ENCODE assay signal across 9 mouse cellular contexts in genomic region chr10:51590139-51590574, GRCm38 (mm10). TPM values are rescaled to one million over a fixed set of nuclear protein-coding genes. Genes with fewer than 3 reads are reported as not detected.
DNase-seq lines count a peak whose midpoint lies in the region; ATAC-seq and TF ChIP-seq lines count a peak whose summit lies in the region.
"Had no signal": no experiment of that assay in that cellular context is flagged by ENCODE, and none has a peak within 500 bp of the region (broad histone marks: within the 10 kb centered on the region; RNA-seq: fewer than 3 reads in every experiment).

Gene Fam162b, minus strand, starts transcription at chr10:51590517.

- peak within 1 kb of the TSS; percentile 77 for H3K4me2 ChIP-seq in heart, embryonic 12.5 days
- H3K4me2 ChIP-seq in embryonic facial prominence, embryonic 11.5 days (ENCODE audit: low read depth, low read length): peak within 1 kb of the TSS; percentile 74
- peak within 1 kb of the TSS; percentile 63 for H3K4me2 ChIP-seq in intestine, embryonic 16.5 days (ENCODE audit: low read depth, low read length)
- H3K4me2 ChIP-seq in midbrain, postnatal 0 days (ENCODE audit: low read depth, low read length, poor library complexity, severe bottlenecking): peak within 1 kb of the TSS; percentile 57

- H3K9ac ChIP-seq in heart, embryonic 12.5 days: peak within 1 kb of the TSS; percentile 67
- H3K9ac ChIP-seq in embryonic facial prominence, embryonic 11.5 days (replicated peaks; ENCODE audit: low read length): no peak within 1 kb of the TSS
- H3K9ac ChIP-seq in intestine, embryonic 16.5 days (ENCODE audit: low read depth, low read length): 0 out of 2 replicates have a peak within 1 kb of the TSS, but pooled peaks have one; percentile 21
- peak within 1 kb of the TSS; percentile 36; the same call in 1 of the 2 replicates for H3K9ac ChIP-seq in midbrain, postnatal 0 days (replicated peaks; ENCODE audit: low read length, poor library complexity, severe bottlenecking)

- TF ChIP-seq CTCF in midbrain, postnatal 0 days (IDR thresholded peaks at IDR 0.05): no peak

- no peak within 1 kb of the TSS for H3K27ac ChIP-seq in heart, embryonic 12.5 days (ENCODE audit: poor library complexity, severe bottlenecking)
- H3K27ac ChIP-seq in embryonic facial prominence, embryonic 11.5 days (replicated peaks; ENCODE audit: low read depth, low read length): no peak within 1 kb of the TSS
- H3K27ac ChIP-seq in intestine, embryonic 16.5 days (ENCODE audit: low read length): no peak within 1 kb of the TSS
- H3K27ac ChIP-seq in midbrain, postnatal 0 days (ENCODE audit: low read depth, low read length): no peak within 1 kb of the TSS

- no peak for ATAC-seq in heart, embryonic 12.5 days (ENCODE audit: insufficient number of reproducible peaks, low FRiP score)
- peak; percentile 85 for ATAC-seq in embryonic facial prominence, embryonic 11.5 days (replicated peaks; ENCODE audit: insufficient number of reproducible peaks, low FRiP score, low TSS enrichment, low read depth)
- ATAC-seq in intestine, embryonic 16.5 days: peak; percentile 80
- 0 out of 2 replicates have a peak, but pooled peaks have one; percentile 52 for ATAC-seq in midbrain, postnatal 0 days (ENCODE audit: low FRiP score)

- no peaks in the 10 kb centered on the region for H3K36me3 ChIP-seq in heart, embryonic 12.5 days
- no peaks in the 10 kb centered on the region for H3K36me3 ChIP-seq in embryonic facial prominence, embryonic 11.5 days (replicated peaks; ENCODE audit: control insufficient read depth, insufficient read depth, low read depth, low read length)
- H3K36me3 ChIP-seq in intestine, embryonic 16.5 days (ENCODE audit: control insufficient read depth, insufficient read depth, low read length): no peaks in the 10 kb centered on the region
- H3K36me3 ChIP-seq in midbrain, postnatal 0 days (ENCODE audit: insufficient read depth, low read length): no peaks in the 10 kb centered on the region

- no peaks in the 10 kb centered on the region for H3K9me3 ChIP-seq in heart, embryonic 12.5 days (replicated peaks)
- no peaks in the 10 kb centered on the region for H3K9me3 ChIP-seq in embryonic facial prominence, embryonic 11.5 days (replicated peaks; ENCODE audit: control insufficient read depth, low read length)
- no peaks in the 10 kb centered on the region for H3K9me3 ChIP-seq in intestine, embryonic 16.5 days (ENCODE audit: control insufficient read depth, low read length)
- H3K9me3 ChIP-seq in midbrain, postnatal 0 days (ENCODE audit: low read length): no peaks in the 10 kb centered on the region

- 3% methylated on average over 19 of the region's 19 CpGs for WGBS in heart, embryonic 12.5 days
- 1% methylated on average over 19 of the region's 19 CpGs for WGBS in embryonic facial prominence, embryonic 11.5 days
- WGBS in intestine, embryonic 16.5 days: 3% methylated on average over 19 of the region's 19 CpGs
- 4% methylated on average over 19 of the region's 19 CpGs for WGBS in midbrain, postnatal 0 days

- no peak for DNase-seq in heart, adult 9 months (ENCODE audit: low spot score in 2 of 2)
- DNase-seq in embryonic facial prominence, embryonic 11.5 days (ENCODE audit: low spot score): peak; percentile 36
- no peak for DNase-seq in midbrain, postnatal 0 days (ENCODE audit: low spot score)
- no peak for DNase-seq in cerebellum, adult 11 months
- DNase-seq in left cerebral cortex, adult 9 months (ENCODE audit: low spot score in 2 of 2): no peak
- no peak for DNase-seq in frontal cortex, postnatal 10 days (ENCODE audit: low spot score in 2 of 2)

- H3K4me3 ChIP-seq in heart, embryonic 12.5 days: peak within 1 kb of the TSS; percentile 47
- H3K4me3 ChIP-seq in embryonic facial prominence, embryonic 11.5 days (ENCODE audit: low read depth, low read length): peak within 1 kb of the TSS; percentile 21
- H3K4me3 ChIP-seq in intestine, embryonic 16.5 days (ENCODE audit: low read length): peak within 1 kb of the TSS; percentile 41
- peak within 1 kb of the TSS; percentile 31 for H3K4me3 ChIP-seq in midbrain, postnatal 0 days (ENCODE audit: low read depth, low read length)

- H3K4me1 ChIP-seq in heart, embryonic 12.5 days (replicated peaks): 0 out of 2 replicates have a peak, but pooled peaks cover 4% of the 10 kb centered on the region
- H3K4me1 ChIP-seq in embryonic facial prominence, embryonic 11.5 days (ENCODE audit: control insufficient read depth, insufficient read depth, low read length): no peaks in the 10 kb centered on the region
- peaks cover 5% of the 10 kb centered on the region; the same call in 1 of the 2 replicates for H3K4me1 ChIP-seq in intestine, embryonic 16.5 days (ENCODE audit: control insufficient read depth, insufficient read depth, low read length)
- peaks cover 5% of the 10 kb centered on the region; the same call in 1 of the 2 replicates for H3K4me1 ChIP-seq in midbrain, postnatal 0 days (ENCODE audit: insufficient read depth, low read length)

- H3K27me3 ChIP-seq in heart, embryonic 12.5 days (replicated peaks): peaks cover 6% of the 10 kb centered on the region
- no peaks in the 10 kb centered on the region for H3K27me3 ChIP-seq in embryonic facial prominence, embryonic 11.5 days (ENCODE audit: control insufficient read depth, insufficient read depth, low read length)
- no peaks in the 10 kb centered on the region for H3K27me3 ChIP-seq in intestine, embryonic 16.5 days (replicated peaks; ENCODE audit: control insufficient read depth, insufficient read depth, low read length)
- H3K27me3 ChIP-seq in midbrain, postnatal 0 days (ENCODE audit: insufficient read depth, low read length): peaks cover 4% of the 10 kb centered on the region; the same call in 1 of the 2 replicates

RNA-seq across cellular contexts. Expression of gene Fam162b, which starts in this region (rescaled TPM):
- 0.42 TPM in 1 of 2 replicates, not detected in the other for polyA plus RNA-seq in heart, embryonic 12.5 days (2016; fragmentation: Nextera tagmentation; extraction: Ambion mirVana)
- 3.0 and 3.3 TPM in 2 replicates for polyA plus RNA-seq in embryonic facial prominence, embryonic 11.5 days (2014; fragmentation: Nextera tagmentation; extraction: Ambion mirVana)
- polyA plus RNA-seq in intestine, embryonic 16.5 days (2015; fragmentation: Nextera tagmentation; extraction: Ambion mirVana): 7.7 and 10.5 TPM in 2 replicates
- not detected in 2 replicates for total RNA-seq in midbrain, postnatal 0 days (2014; rRNA removed)
- 0.93 and 1.8 TPM in 2 replicates for polyA plus RNA-seq in midbrain, postnatal 0 days (2015; fragmentation: Nextera tagmentation; extraction: Ambion mirVana)
- polyA plus RNA-seq: spleen, adult 2 months had no signal
